Mouse (Mus musculus): ENCODE measurements around the gene Ubr7.

- no peak for TF ChIP-seq CTCF (IDR thresholded peaks at IDR 0.05)
- no peak for TF ChIP-seq POLR2A (IDR thresholded peaks at IDR 0.05; ENCODE audit: insufficient read depth, low read depth, low read length)
- TF ChIP-seq EP300 (IDR thresholded peaks at IDR 0.05; ENCODE audit: insufficient read depth, low read depth, low read length): no peak
Observed at GRCm38 (mm10) chr12:102763696-102764095, 5.9 kb downstream of the Ubr7 start.

Data from heart, adult 2 months (tissue).